11 mouse cellular contexts compared by ENCODE assay signal in genomic region chr4:85305912-85306573, GRCm38 (mm10).
DNase-seq lines count a peak whose midpoint lies in the region; ATAC-seq and TF ChIP-seq lines count a peak whose summit lies in the region.
"Had no signal": no experiment of that assay in that cellular context is flagged by ENCODE, and none has a peak within 500 bp of the region (broad histone marks: within the 10 kb centered on the region; RNA-seq: fewer than 3 reads in every experiment).

No protein-coding gene starts in this region.

- 43% methylated on average over 7 of the region's 7 CpGs for WGBS in kidney, postnatal 0 days

- H3K27ac ChIP-seq in kidney, postnatal 0 days = 0 out of 2 replicates have a peak overlapping the region, but pooled peaks have one; percentile 1
- H3K27ac ChIP-seq: limb, embryonic 13.5 days; midbrain, embryonic 12.5 days had no signal

- no peaks in the 10 kb centered on the region for H3K4me1 ChIP-seq in kidney, postnatal 0 days (replicated peaks; ENCODE audit: insufficient read depth, low read length)
- H3K4me1 ChIP-seq: heart, embryonic 12.5 days; limb, embryonic 13.5 days; midbrain, embryonic 12.5 days had no signal

- no peak overlapping the region for H3K4me2 ChIP-seq in kidney, postnatal 0 days (ENCODE audit: low read length)
- H3K4me2 ChIP-seq: heart, embryonic 12.5 days; limb, embryonic 13.5 days; midbrain, embryonic 12.5 days had no signal

- no peak for ATAC-seq in kidney, postnatal 0 days (replicated peaks; ENCODE audit: low FRiP score, low read depth)

- no peaks in the 10 kb centered on the region for H3K27me3 ChIP-seq in kidney, postnatal 0 days (ENCODE audit: insufficient read depth, low read length)
- H3K27me3 ChIP-seq: heart, embryonic 12.5 days; limb, embryonic 13.5 days; midbrain, embryonic 12.5 days had no signal

- no peak overlapping the region for H3K9ac ChIP-seq in kidney, postnatal 0 days (ENCODE audit: low read depth, low read length)
- H3K9ac ChIP-seq: heart, embryonic 12.5 days; limb, embryonic 13.5 days; midbrain, embryonic 12.5 days had no signal

- H3K4me3 ChIP-seq in kidney, postnatal 0 days (replicated peaks; ENCODE audit: low read depth, low read length) = no peak overlapping the region
- H3K4me3 ChIP-seq: heart, embryonic 12.5 days; limb, embryonic 13.5 days; midbrain, embryonic 12.5 days had no signal

- no peak for TF ChIP-seq CTCF in kidney, postnatal 0 days (IDR thresholded peaks at IDR 0.05; ENCODE audit: low read depth)

- intact Hi-C loops in gastrocnemius, postnatal 14 days (cut with DNase I; ENCODE audit: low total_unique reads) = no loop called here

- H3K9me3 ChIP-seq in kidney, postnatal 0 days (replicated peaks; ENCODE audit: low read length) = no peaks in the 10 kb centered on the region
- H3K9me3 ChIP-seq: heart, embryonic 12.5 days; limb, embryonic 13.5 days; midbrain, embryonic 12.5 days had no signal

- peak; percentile 50 for DNase-seq in adrenal gland, adult 2 months
- no peak for DNase-seq in adrenal gland, postnatal 25 days
- DNase-seq in layer of hippocampus, adult 9-11 months = peak; percentile 34
- DNase-seq in layer of hippocampus, postnatal 10 days (ENCODE audit: low spot score in 2 of 2) = no peak
- DNase-seq in kidney, postnatal 0 days (ENCODE audit: low spot score) = peak; percentile 60
- DNase-seq in lung, postnatal 4 days = peak; percentile 4 to 45
- DNase-seq in gastrocnemius, postnatal 14 days = no peak
- no peak for DNase-seq in layer of hippocampus, postnatal 36 days

- no peaks in the 10 kb centered on the region for H3K36me3 ChIP-seq in kidney, postnatal 0 days (ENCODE audit: insufficient read depth, low read length)
- H3K36me3 ChIP-seq: heart, embryonic 12.5 days; limb, embryonic 13.5 days; midbrain, embryonic 12.5 days had no signal

Comparison
In these comparisons a context has a peak if more than half of its experiments do, and no peak if none do; other contexts are left out.
1. DNase-seq: peak in adrenal gland, adult 2 months (single experiment), layer of hippocampus, adult 9-11 months (single experiment), kidney, postnatal 0 days (single experiment) and lung, postnatal 4 days (2 of 2); none in adrenal gland, postnatal 25 days (single experiment), layer of hippocampus, postnatal 10 days (0 of 2), gastrocnemius, postnatal 14 days (single experiment) and layer of hippocampus, postnatal 36 days (0 of 2).